Mouse (Mus musculus) adrenal gland, adult 8-10 months (tissue): Measurements from ENCODE around the gene Gpr85. TPM values are rescaled to one million over a fixed set of nuclear protein-coding genes. Genes with fewer than 3 reads are reported as not detected.

Experiments used
- DNase-seq: peaks from one replicate; pipeline ENCODE4 v3.0.0; 2022
- total RNA-seq, 4 experiments: library from RNA; stranded (reverse); gene quantifications; 2 replicates each; pipeline ENCODE4 v1.2.4; 2022

The Gpr85 gene
- total RNA-seq, 4 experiments from 2014 or later: 1.6 to 2.5 (median 2.0) TPM

DNA sequence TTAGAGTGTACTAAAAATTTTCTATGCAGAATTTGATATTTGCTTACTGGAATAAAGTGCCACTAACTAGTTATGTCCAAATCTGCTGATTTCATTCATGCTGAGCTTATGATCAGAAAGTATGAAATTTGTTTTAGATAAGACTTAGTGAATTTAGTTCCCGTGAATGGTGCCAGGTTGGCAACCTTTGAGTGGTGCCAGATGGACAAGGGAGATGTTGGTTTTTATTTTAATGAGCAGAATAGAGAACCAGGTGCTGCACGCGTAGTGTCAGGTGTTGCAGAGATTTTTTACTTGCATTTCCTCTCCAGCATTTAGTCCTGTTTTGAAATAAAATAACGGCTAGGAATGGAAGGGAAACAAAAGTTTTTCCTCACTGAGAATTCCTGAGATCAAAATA lies 27.6 kb downstream of the Gpr85 start:
- no peak for DNase-seq

DNA sequence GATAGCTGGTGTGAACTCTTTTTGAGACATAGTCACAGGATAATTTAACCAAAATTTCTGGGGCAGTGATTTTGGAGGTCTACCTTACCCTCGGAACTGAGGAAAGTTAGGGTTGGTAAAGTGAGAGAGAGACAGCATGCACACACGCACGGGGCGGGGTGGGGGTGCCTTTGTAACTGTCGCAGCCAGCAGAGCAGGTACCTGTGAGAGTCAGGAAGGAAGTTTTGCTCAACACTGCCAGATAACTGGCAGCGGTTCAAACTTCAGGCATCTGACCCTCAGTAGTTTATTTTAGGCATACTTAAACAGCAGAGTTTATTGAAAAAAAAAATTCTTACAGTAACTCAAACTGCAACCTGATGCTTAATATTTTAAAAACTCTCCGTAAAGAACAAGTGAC lies 39.7 kb downstream of the Gpr85 start:
- DNase-seq: no peak

- DNase-seq: no peak
These were observed 42.4 kb downstream of the Gpr85 start for GRCm38 (mm10) chr6:13797389-13797788.

Other genes starting within 250 kb of the Gpr85 start
- 10 to 100 TPM; 25.9 to 33.1 (median 29.5) TPM for gene Tmem168, start 231.8 kb downstream of the Gpr85 start, total RNA-seq
- 10 to 100 TPM; 12.2 to 15.0 (median 14.4) TPM for gene Bmt2, start 162.0 kb downstream of the Gpr85 start, total RNA-seq
- 10 to 100 TPM; 39.4 to 59.3 (median 53.6) TPM for gene 2610001J05Rik, start 31.6 kb upstream of the Gpr85 start, total RNA-seq